Mouse (Mus musculus) lung, adult 10 weeks (tissue): Measurements from ENCODE around the gene Ints6. TPM values are rescaled to one million over a fixed set of nuclear protein-coding genes. Genes with fewer than 3 reads are reported as not detected.

Experiments
- polyA plus RNA-seq: library from polyadenylated mRNA; stranded (reverse); fragments of 350-450 nt; fragmentation: Illumina TruSeq; extraction: RNeasy Lipid Tissue Mini Kit (QIAGEN cat#74804); gene quantifications from one replicate; pipeline ENCODE4 v1.2.3, GENCODE M21; 2014; ENCODE audit warnings: low read depth, low replicate concordance; ENCODE audit not compliant: insufficient read depth

The Ints6 gene
- 6.4 TPM for polyA plus RNA-seq

DNA sequence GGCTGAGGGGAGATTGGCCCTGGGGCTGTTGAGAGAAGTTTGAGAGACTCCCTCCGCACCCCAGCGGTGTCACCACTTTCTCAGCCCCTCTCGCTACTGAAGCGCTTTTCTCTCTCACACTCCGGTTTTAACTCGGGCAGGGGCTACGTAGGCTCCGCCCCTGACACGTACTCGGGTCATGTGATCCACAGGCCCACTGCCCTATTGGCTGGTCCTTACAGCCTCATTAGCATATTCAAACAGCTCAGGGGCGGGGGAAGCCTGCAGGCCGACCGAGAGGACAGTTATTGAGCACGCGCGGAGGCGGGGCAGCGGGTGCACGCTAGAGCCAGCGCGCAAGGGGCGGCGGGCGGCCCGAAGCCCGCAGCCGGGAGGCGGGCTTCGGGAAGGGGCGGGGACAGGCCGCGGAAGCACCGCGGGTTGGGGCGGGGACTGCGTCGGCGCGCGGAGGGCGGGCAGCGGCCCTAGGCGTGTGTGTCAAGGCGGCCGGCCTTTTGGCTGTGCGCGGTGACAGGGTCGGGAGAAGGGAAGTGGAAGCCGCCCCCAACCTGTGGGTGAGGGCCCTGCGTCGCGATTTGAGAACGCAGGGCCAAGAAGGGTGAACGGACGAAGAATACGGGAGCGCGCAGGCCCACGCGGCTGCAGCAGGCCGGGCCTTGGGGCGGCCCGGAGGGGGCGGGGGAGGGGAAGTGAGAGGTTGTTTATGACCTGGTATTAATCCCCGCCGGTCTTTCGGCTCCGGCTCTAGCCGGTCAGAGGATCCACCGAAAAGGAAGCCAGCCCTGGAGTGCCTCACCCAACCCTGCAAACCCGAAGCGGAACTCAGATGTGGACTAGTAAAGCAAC lies at the start of gene Ints6:
Gene Ints6, minus strand, starts transcription at position 134 of the 846 bp plus-strand sequence.

GRCm38 (mm10) chr14:62663367-62663766 lies 97.6 kb downstream of the Ints6 start, which contains the start of gene Serpine3:
Gene Serpine3 (plus strand): TSS chr14:62663667.

Other genes starting within 250 kb of the Ints6 start
- 5.2 TPM for gene Fam124a, start 205.4 kb downstream of the Ints6 start, polyA plus RNA-seq
- gene Gm4131, start 194.2 kb downstream of the Ints6 start, polyA plus RNA-seq: not detected
- not detected for gene Serpine3, start 97.5 kb downstream of the Ints6 start, polyA plus RNA-seq
- gene Wdfy2, start 76.5 kb upstream of the Ints6 start, polyA plus RNA-seq: 4.3 TPM
- gene Defb48, start 223.3 kb upstream of the Ints6 start, polyA plus RNA-seq: not detected
- not detected for gene Defb47, start 236.9 kb upstream of the Ints6 start, polyA plus RNA-seq